Mouse (Mus musculus): ENCODE results near the gene Sft2d1. TPM values are rescaled to one million over a fixed set of nuclear protein-coding genes. Genes with fewer than 3 reads are reported as not detected.

The Sft2d1 gene
- polyA plus RNA-seq, 1 experiment from 2014 or later: 155 TPM

GRCm38 (mm10) chr17:8369171-8369570 is 58.3 kb downstream of the Sft2d1 start:
- Histone ChIP-seq H3K9me3 (no peaks in the 10 kb centered on the region), H3K27me3 (no peaks in the 10 kb centered on the region), H3K27ac (peak overlapping the region; percentile 100), H3K4me2 (replicated peaks) (peak overlapping the region; percentile 47), H3K4me3 (replicated peaks) (peak overlapping the region; percentile 4; the same call in 1 of the 2 replicates), H3K36me3 (no peaks in the 10 kb centered on the region), H3K9ac (replicated peaks) (no peak overlapping the region), H3K4me1 (replicated peaks) (peaks cover 71% of the 10 kb centered on the region)
- WGBS: 28% methylated on average over 2 of the region's 2 CpGs
- ATAC-seq: no peak

- no peaks in the 10 kb centered on the region for H3K27me3 ChIP-seq
- no peaks in the 10 kb centered on the region for H3K36me3 ChIP-seq
- H3K4me2 ChIP-seq (replicated peaks): peak overlapping the region; percentile 66; the same call in 1 of the 2 replicates
- H3K4me3 ChIP-seq (replicated peaks): no peak overlapping the region
- H3K4me1 ChIP-seq (replicated peaks): peaks cover 76% of the 10 kb centered on the region
- H3K27ac ChIP-seq: peak overlapping the region; percentile 100
- H3K9me3 ChIP-seq: no peaks in the 10 kb centered on the region
- ATAC-seq: no peak
- H3K9ac ChIP-seq (replicated peaks): peak overlapping the region; percentile 78
- WGBS: 17% methylated on average over 13 of the region's 13 CpGs
Observed at GRCm38 (mm10) chr17:8370634-8371229, 59.8 kb downstream of the Sft2d1 start.

- peak overlapping the region; percentile 100 for H3K27ac ChIP-seq
- peaks cover 70% of the 10 kb centered on the region for H3K4me1 ChIP-seq (replicated peaks)
- H3K27me3 ChIP-seq: no peaks in the 10 kb centered on the region
- H3K9ac ChIP-seq (replicated peaks): peak overlapping the region; percentile 78
- H3K4me3 ChIP-seq (replicated peaks): peak overlapping the region; percentile 43
- peak; percentile 80 for ATAC-seq
- no peaks in the 10 kb centered on the region for H3K9me3 ChIP-seq
- 0% methylated on average over 7 of the region's 7 CpGs for WGBS
- no peaks in the 10 kb centered on the region for H3K36me3 ChIP-seq
- H3K4me2 ChIP-seq (replicated peaks): peak overlapping the region; percentile 66
Observed at GRCm38 (mm10) chr17:8371834-8372233, 60.9 kb downstream of the Sft2d1 start.

- Histone ChIP-seq H3K9me3 (no peaks in the 10 kb centered on the region), H3K4me2 (replicated peaks) (peak overlapping the region; percentile 66), H3K4me3 (replicated peaks) (peak overlapping the region; percentile 43), H3K36me3 (no peaks in the 10 kb centered on the region), H3K27ac (peak overlapping the region; percentile 100), H3K27me3 (no peaks in the 10 kb centered on the region), H3K4me1 (replicated peaks) (peaks cover 63% of the 10 kb centered on the region), H3K9ac (replicated peaks) (peak overlapping the region; percentile 78)
- peak; percentile 15; the same call in 1 of the 2 replicates for ATAC-seq
- 1% methylated on average over 18 of the region's 18 CpGs for WGBS
Observed at GRCm38 (mm10) chr17:8372286-8373046, 61.6 kb downstream of the Sft2d1 start.

Other genes with a start within 250 kb of the Sft2d1 start
- gene Gm49673, start 163.3 kb upstream of the Sft2d1 start, polyA plus RNA-seq (2015; fragmentation: Nextera tagmentation; extraction: Ambion mirVana): 0.15 and 0.22 TPM in 2 replicates
- 9.7 and 11.5 TPM in 2 replicates for gene Rnaset2a, start 163.0 kb upstream of the Sft2d1 start, polyA plus RNA-seq (2015; fragmentation: Nextera tagmentation; extraction: Ambion mirVana)
- 27.5 and 28.5 TPM in 2 replicates for gene Fgfr1op, start 145.6 kb upstream of the Sft2d1 start, polyA plus RNA-seq (2015; fragmentation: Nextera tagmentation; extraction: Ambion mirVana)
- not detected in 2 replicates for gene Ccr6, start 75.1 kb upstream of the Sft2d1 start, polyA plus RNA-seq (2015; fragmentation: Nextera tagmentation; extraction: Ambion mirVana)
- gene Mpc1, start 28.2 kb upstream of the Sft2d1 start, polyA plus RNA-seq (2015; fragmentation: Nextera tagmentation; extraction: Ambion mirVana): 192 and 196 TPM in 2 replicates
- 7.9 and 9.1 TPM in 2 replicates for gene Prr18, start 26.4 kb downstream of the Sft2d1 start, polyA plus RNA-seq (2015; fragmentation: Nextera tagmentation; extraction: Ambion mirVana)
- gene T2, start 44.9 kb downstream of the Sft2d1 start, polyA plus RNA-seq (2015; fragmentation: Nextera tagmentation; extraction: Ambion mirVana): 0.46 and 0.66 TPM in 2 replicates
- gene T, start 123.3 kb downstream of the Sft2d1 start, polyA plus RNA-seq (2015; fragmentation: Nextera tagmentation; extraction: Ambion mirVana): 0.43 and 0.72 TPM in 2 replicates
- 12.5 and 12.7 TPM in 2 replicates for gene Pde10a, start 214.3 kb downstream of the Sft2d1 start, polyA plus RNA-seq (2015; fragmentation: Nextera tagmentation; extraction: Ambion mirVana)

All from midbrain, embryonic 13.5 days (tissue).